Mouse (Mus musculus): ENCODE data around the gene Zfp637. TPM values are rescaled to one million over a fixed set of nuclear protein-coding genes. Genes with fewer than 3 reads are reported as not detected.
A peak's percentile ranks its signal among the peaks of the same experiment; 100 is the strongest.

Zfp637 gene
- polyA plus RNA-seq (2012; rRNA removed) = 84.4 and 94.6 TPM in 2 replicates

DNA sequence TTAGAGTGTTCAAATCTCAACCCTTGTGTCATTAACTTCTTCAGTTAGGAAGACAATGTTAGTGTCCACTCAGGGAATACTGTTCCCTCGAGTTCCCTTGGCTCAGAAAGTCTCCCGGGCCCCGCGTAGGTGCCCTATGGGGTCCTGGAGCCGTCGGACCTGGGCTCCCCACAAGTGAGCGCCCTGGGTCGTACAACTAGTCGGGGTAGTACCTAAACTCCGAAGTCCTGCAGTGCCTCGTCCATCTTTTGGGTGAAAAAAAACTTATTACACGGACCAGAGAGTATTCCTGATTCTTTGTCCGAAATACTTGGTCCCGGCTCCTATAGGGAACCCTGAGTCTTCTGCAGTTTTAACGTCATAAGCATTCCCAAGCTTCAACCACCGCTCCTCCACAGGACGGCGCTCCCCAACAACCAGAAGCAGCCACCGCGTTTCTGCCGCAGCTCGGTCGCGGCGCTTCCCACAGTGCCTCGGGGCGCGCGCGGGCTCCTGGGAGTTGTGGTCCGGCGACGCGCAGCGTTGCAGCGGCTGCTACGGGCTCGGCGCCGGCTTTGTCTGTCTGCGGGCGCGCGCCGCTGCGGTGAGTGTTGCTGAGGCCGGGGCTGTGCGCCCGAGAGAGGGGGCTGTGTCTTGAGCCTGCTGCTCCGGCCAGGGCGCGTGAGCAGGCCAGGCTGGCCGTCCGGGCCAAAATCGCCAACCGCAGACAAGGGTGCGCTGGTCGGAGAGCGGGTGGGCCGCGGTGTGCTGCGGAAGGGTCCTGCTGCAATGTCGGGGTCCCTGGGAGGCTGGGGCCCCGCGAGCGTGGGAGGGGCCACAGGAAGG lies at the start of gene Zfp637:
TSS of gene Zfp637 (plus strand) at position 495 of the 825 bp plus-strand sequence.
- peak; percentile 98 for DNase-seq (ENCODE audit: low read depth)
- peak; percentile 97 for TF ChIP-seq POLR2A (IDR thresholded peaks at IDR 0.05; ENCODE audit: borderline replicate concordance, extremely low read depth, insufficient read depth, insufficient read length, poor library complexity, severe bottlenecking)
- peak; percentile 26; the same call in 1 of the 2 replicates for TF ChIP-seq CTCF (IDR thresholded peaks at IDR 0.05; ENCODE audit: borderline replicate concordance, extremely low read depth, insufficient read depth, insufficient read length)

DNA sequence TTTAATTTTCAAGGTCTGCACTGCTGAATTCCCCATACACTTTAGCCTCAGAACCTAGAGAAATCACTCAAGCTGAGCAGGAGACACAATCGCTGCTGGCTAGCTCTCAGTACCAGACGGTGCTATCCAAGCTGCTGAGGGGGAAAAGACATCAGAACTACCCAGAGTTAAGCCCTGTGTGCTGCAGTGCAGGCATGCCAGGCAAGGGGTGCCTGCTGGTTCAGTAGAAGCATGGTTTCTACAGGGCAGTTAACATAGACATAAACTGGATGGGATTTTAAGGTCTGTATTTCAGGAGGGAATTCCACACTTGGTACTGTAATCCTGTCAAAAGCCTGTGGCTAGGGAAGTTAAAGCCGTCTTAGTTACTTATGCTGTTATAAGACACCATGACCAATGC lies 45.7 kb upstream of the Zfp637 start:
- TF ChIP-seq CTCF (IDR thresholded peaks at IDR 0.05; ENCODE audit: borderline replicate concordance, extremely low read depth, insufficient read depth, insufficient read length) (no peak), POLR2A (IDR thresholded peaks at IDR 0.05; ENCODE audit: borderline replicate concordance, extremely low read depth, insufficient read depth, insufficient read length, poor library complexity, severe bottlenecking) (no peak)
- no peak for DNase-seq (ENCODE audit: low read depth)

DNA sequence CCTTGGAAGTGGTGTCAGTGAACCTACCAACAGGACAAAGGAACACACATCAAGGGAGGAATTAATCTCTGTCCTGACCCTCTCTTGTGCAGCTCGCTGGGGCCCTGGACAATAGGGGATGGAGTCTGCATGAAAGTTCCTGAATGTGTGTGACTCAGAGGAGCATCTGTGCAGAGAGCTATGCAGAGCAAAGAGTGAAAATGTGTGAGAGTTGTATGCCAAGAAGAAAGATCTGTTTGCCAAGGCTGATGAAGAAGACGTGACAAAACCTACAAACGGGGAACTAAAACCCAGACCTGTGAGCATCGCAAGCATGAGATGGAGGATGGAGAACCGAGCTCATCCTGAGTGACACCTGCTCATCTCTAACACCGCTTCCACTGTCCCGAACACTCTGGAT lies 40.2 kb upstream of the Zfp637 start:
- TF ChIP-seq POLR2A (IDR thresholded peaks at IDR 0.05; ENCODE audit: borderline replicate concordance, extremely low read depth, insufficient read depth, insufficient read length, poor library complexity, severe bottlenecking) (no peak), CTCF (IDR thresholded peaks at IDR 0.05; ENCODE audit: borderline replicate concordance, extremely low read depth, insufficient read depth, insufficient read length) (no peak)
- DNase-seq (ENCODE audit: low read depth) = no peak

DNA sequence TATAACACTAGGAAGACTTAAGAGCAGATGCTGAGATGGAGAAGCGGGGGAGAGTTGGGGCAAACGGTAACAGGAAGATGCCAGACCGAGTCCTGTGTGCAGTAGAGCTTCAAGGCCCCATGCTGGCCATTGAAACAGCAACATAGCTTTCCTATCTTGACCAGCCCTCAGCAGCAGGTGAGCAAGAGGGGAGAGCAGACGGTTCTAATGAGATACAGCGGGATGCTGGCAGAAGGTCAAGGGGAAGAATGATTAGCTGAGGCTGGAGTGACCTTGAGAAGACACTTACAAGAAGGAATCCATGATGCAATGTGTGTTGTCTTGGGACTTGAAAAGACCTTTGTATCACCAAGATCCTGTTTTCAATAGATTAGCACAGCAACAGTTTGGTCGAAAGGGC lies 39.2 kb upstream of the Zfp637 start:
- DNase-seq (ENCODE audit: low read depth) = no peak
- TF ChIP-seq CTCF (IDR thresholded peaks at IDR 0.05; ENCODE audit: borderline replicate concordance, extremely low read depth, insufficient read depth, insufficient read length) (no peak), POLR2A (IDR thresholded peaks at IDR 0.05; ENCODE audit: borderline replicate concordance, extremely low read depth, insufficient read depth, insufficient read length, poor library complexity, severe bottlenecking) (no peak)

DNA sequence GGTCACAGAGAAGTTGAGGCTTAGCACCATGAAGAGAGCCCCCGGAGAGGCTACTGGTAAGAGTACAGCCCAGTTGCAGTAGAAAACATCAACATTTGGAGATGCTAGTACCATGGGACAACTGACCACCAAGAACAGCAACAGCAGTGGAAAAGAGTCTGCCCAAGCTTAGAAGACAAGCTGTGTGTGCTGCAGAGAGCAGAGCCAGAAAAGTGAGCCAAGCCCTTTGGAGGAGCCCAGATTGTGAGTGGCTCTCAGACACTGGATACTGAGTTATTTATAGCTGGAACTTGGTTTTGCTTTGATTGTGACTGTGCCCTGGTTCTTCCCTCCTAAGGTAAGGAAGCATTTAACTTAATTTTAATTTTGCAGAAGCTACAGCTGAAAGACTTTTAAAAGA lies 33.2 kb upstream of the Zfp637 start:
- DNase-seq (ENCODE audit: low read depth) = no peak
- TF ChIP-seq CTCF (IDR thresholded peaks at IDR 0.05; ENCODE audit: borderline replicate concordance, extremely low read depth, insufficient read depth, insufficient read length) (no peak), POLR2A (IDR thresholded peaks at IDR 0.05; ENCODE audit: borderline replicate concordance, extremely low read depth, insufficient read depth, insufficient read length, poor library complexity, severe bottlenecking) (no peak)

DNA sequence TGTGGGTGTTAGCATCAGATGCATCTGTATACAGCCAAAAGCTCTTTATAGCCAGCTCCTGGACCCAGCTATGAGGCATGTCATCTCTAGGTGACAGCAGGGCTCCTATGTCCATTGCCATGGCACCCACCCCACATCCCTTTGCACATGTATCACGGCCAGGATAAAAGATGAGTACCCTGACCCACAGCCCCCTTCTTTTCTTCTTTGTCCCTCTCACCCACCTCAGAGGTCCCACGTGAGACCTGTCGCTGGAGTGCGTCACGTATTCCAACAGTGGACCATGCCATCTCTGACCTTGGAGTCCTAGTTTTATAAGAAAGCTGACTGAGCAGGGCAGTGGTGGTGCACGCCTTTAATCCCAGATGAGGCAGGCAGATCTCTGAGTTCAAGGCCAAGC lies 31.2 kb upstream of the Zfp637 start:
- TF ChIP-seq CTCF (IDR thresholded peaks at IDR 0.05; ENCODE audit: borderline replicate concordance, extremely low read depth, insufficient read depth, insufficient read length) (no peak), POLR2A (IDR thresholded peaks at IDR 0.05; ENCODE audit: borderline replicate concordance, extremely low read depth, insufficient read depth, insufficient read length, poor library complexity, severe bottlenecking) (no peak)

DNA sequence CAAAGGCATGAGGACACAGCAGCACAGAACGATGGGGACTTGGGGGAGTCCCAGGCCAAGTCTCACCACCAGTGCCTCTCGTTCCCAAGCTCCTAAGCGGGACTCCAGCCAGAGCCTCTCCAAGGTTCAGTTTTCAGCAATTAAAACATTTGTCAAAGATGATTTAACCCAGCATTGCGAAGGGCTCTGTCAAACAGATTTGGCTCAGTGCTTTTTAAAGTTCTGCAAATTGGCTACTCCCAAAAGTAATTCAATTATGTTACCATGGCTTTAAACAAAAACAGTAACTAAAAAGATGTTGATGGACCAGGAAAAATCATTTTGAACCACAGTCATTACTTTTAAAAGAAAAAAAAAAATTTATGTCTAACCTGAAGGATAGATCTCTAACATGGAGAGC lies 30.3 kb upstream of the Zfp637 start:
- DNase-seq (ENCODE audit: low read depth) = no peak

More for the DNA sequence above, 31.2 kb upstream of the Zfp637 start:
- no peak for DNase-seq (ENCODE audit: low read depth)

DNA sequence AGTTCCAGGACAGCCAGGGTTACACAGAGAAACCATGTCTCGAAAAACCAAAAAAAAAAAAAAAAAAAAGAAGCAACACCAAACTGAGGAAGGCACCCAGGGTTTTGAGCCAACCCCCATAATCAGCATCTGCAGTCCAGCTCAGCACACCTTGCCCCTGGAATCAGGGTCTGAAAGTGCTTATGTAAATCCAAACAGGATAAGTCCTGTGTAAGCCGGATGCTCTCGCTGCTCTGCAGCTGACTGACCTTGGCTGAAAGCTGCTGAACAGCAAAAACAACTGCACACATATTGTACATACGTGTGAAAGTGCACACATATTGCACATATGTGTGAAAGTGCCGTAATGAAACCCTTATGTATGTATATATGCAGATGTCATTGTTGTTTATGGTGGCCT lies 29.7 kb upstream of the Zfp637 start:
- DNase-seq (ENCODE audit: low read depth) = no peak
- TF ChIP-seq POLR2A (IDR thresholded peaks at IDR 0.05; ENCODE audit: borderline replicate concordance, extremely low read depth, insufficient read depth, insufficient read length, poor library complexity, severe bottlenecking) (no peak), CTCF (IDR thresholded peaks at IDR 0.05; ENCODE audit: borderline replicate concordance, extremely low read depth, insufficient read depth, insufficient read length) (no peak)

More for the DNA sequence above, 30.3 kb upstream of the Zfp637 start:
- no peak for TF ChIP-seq CTCF (IDR thresholded peaks at IDR 0.05; ENCODE audit: borderline replicate concordance, extremely low read depth, insufficient read depth, insufficient read length)
- no peak for TF ChIP-seq POLR2A (IDR thresholded peaks at IDR 0.05; ENCODE audit: borderline replicate concordance, extremely low read depth, insufficient read depth, insufficient read length, poor library complexity, severe bottlenecking)

DNA sequence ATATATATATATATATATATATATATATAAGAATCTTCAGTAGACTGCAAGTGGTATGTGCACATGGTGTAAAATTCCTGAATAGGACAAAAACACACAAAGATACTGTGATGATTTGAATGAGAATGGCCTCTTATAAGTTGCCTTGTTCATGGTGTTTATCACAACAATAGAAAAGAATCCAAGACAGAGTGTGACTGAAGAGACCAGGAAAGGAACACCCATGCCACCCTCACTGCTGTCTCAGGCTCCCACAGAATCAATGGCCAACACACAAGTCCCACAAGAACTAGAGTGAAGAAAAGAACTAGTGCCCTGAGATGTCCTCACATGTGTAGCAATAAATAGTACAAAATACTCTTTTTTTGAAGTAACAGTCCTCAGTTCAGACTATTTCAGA lies 26.3 kb upstream of the Zfp637 start:
- TF ChIP-seq CTCF (IDR thresholded peaks at IDR 0.05; ENCODE audit: borderline replicate concordance, extremely low read depth, insufficient read depth, insufficient read length) = no peak
- no peak for TF ChIP-seq POLR2A (IDR thresholded peaks at IDR 0.05; ENCODE audit: borderline replicate concordance, extremely low read depth, insufficient read depth, insufficient read length, poor library complexity, severe bottlenecking)
- DNase-seq (ENCODE audit: low read depth) = no peak

DNA sequence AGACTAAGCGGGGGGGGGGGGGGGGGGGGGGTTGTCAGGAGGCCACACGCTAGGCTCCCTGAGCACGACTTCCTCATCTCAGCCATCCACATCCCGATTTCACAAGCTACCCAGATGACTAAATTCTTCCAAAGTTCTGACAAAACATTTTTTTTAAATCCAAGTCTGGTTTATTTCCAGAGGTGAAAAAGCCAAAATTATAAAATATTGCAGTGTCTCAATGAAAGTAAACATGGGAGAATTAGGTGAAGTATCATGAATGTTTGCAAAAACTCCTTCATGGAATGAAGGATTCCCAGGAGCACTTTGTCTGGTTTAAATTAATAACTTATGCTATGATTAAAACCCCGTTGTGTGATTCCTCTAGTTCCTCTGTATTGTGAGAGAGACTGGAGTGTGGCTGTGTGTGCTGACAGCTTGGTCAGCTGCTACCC lies 23.9 kb upstream of the Zfp637 start:
- no peak for DNase-seq (ENCODE audit: low read depth)
- no peak for TF ChIP-seq CTCF (IDR thresholded peaks at IDR 0.05; ENCODE audit: borderline replicate concordance, extremely low read depth, insufficient read depth, insufficient read length)
- no peak for TF ChIP-seq POLR2A (IDR thresholded peaks at IDR 0.05; ENCODE audit: borderline replicate concordance, extremely low read depth, insufficient read depth, insufficient read length, poor library complexity, severe bottlenecking)

DNA sequence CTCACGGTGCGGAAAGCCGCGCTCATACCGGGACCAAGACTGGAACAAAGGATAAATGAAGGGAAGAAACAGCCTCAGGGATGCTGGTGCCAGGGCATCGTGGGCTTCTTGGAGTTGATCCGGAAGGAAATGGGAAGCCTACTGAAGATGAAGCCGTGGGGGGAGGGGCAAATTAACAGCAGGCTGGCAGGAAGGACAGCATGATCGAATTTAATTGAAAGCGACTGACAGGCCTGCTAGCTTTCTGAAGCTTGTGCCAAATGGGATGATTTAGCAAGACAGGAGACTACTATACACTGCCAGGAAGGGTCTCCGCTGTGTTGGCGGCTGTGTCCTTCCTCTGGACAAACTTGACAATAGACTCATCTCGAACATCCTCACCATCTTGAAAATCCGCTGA lies 20.7 kb upstream of the Zfp637 start:
- TF ChIP-seq POLR2A (IDR thresholded peaks at IDR 0.05; ENCODE audit: borderline replicate concordance, extremely low read depth, insufficient read depth, insufficient read length, poor library complexity, severe bottlenecking) (no peak), CTCF (IDR thresholded peaks at IDR 0.05; ENCODE audit: borderline replicate concordance, extremely low read depth, insufficient read depth, insufficient read length) (no peak)
- DNase-seq (ENCODE audit: low read depth) = peak; percentile 70

DNA sequence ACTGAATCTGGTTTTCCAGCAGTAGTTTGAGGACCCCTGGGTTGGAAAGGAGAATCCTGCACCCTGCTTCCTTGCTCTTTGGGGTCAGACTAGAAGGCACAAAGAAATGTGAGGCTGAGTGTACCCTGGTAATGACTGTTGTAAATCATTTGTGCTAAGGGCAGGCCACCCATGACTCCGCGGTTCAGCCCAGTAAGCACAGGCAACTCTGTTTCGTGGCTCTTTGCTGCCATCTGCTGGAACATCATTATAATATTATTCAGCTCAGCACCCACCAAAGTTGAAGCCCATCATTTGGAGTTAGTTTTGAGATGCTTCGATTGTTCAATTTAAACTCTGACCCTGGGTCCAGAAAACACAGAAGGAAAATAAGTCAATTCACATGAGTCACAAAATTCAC lies 15.6 kb upstream of the Zfp637 start:
- TF ChIP-seq POLR2A (IDR thresholded peaks at IDR 0.05; ENCODE audit: borderline replicate concordance, extremely low read depth, insufficient read depth, insufficient read length, poor library complexity, severe bottlenecking) (no peak), CTCF (IDR thresholded peaks at IDR 0.05; ENCODE audit: borderline replicate concordance, extremely low read depth, insufficient read depth, insufficient read length) (peak; percentile 82)
- DNase-seq (ENCODE audit: low read depth) = peak; percentile 80
